Mouse (Mus musculus) MEL (cell line): ENCODE results near the gene Synpo2. TPM values are rescaled to one million over a fixed set of nuclear protein-coding genes. Genes with fewer than 3 reads are reported as not detected.

Source experiments
- DNase-seq: peaks from one replicate; pipeline ENCODE4 v3.0.0; 2011; ENCODE audit warnings: low read depth, low spot score
- H3K27ac ChIP-seq: 2 replicates; pipeline ENCODE4 v1.5.1; 2012; ENCODE audit warnings: low read depth, mild to moderate bottlenecking, control low read depth, low read length, moderate library complexity; ENCODE audit not compliant: control insufficient read depth
- H3K27me3 ChIP-seq, 2 experiments: fragments of 150-350 bp in 1 of 2; sonication (generic) in 1 of 2; 2 replicates each; pipeline ENCODE4 v1.6.1; 2012; ENCODE audit warnings: low read length in 2 of 2, mild to moderate bottlenecking in 2 of 2, improper control_type of control experiment in 1 of 2, moderate library complexity in 1 of 2; ENCODE audit not compliant: insufficient read depth in 2 of 2, control insufficient read depth in 1 of 2
- H3K36me3 ChIP-seq, 2 experiments: 2 replicates each; pipeline ENCODE4 v1.6.1; 2012 to 2014; ENCODE audit warnings: low read length in 2 of 2, improper control_type of control experiment in 1 of 2, inconsistent platforms in 1 of 2, mild to moderate bottlenecking in 1 of 2; ENCODE audit not compliant: insufficient read depth in 2 of 2, control insufficient read depth in 1 of 2
- H3K4me1 ChIP-seq, 2 experiments: fragments of 150-350 bp in 1 of 2; sonication (generic) in 1 of 2; 2 replicates each; pipeline ENCODE4 v1.6.1; 2012; ENCODE audit warnings: low read length in 2 of 2, improper control_type of control experiment in 1 of 2, mild to moderate bottlenecking in 1 of 2; ENCODE audit not compliant: insufficient read depth in 2 of 2, control insufficient read depth in 1 of 2
- H3K4me3 ChIP-seq, 2 experiments: fragments of 150-350 bp in 1 of 2; sonication (generic) in 1 of 2; 2 replicates each; pipeline ENCODE4 v1.5.1; 2012; ENCODE audit warnings: low read depth in 2 of 2, low read length in 2 of 2, mild to moderate bottlenecking in 2 of 2, moderate library complexity in 2 of 2, control low read depth in 1 of 2, improper control_type of control experiment in 1 of 2; ENCODE audit not compliant: control insufficient read depth in 1 of 2, insufficient read depth in 1 of 2
- H3K79me2 ChIP-seq: 2 replicates; pipeline ENCODE4 v1.6.1; 2012; ENCODE audit warnings: mild to moderate bottlenecking, low read length, moderate library complexity; ENCODE audit not compliant: control insufficient read depth, poor library complexity, insufficient read depth
- H3K9ac ChIP-seq: 2 replicates; pipeline ENCODE4 v1.6.1; 2012; ENCODE audit warnings: low read depth, mild to moderate bottlenecking, control low read depth, low read length, moderate library complexity; ENCODE audit not compliant: control insufficient read depth, poor library complexity, severe bottlenecking
- H3K9me3 ChIP-seq: fragments of 150-350 bp; sonication (generic); replicated peaks from 2 replicates; pipeline ENCODE4 v1.6.1; 2012; ENCODE audit warnings: mild to moderate bottlenecking, low read length, improper control_type of control experiment, moderate library complexity; ENCODE audit not compliant: insufficient read depth
- CHD1 ChIP-seq: IDR thresholded peaks from 2 replicates; pipeline ENCODE4 v1.6.1; 2012; ENCODE audit warnings: low read depth, mild to moderate bottlenecking, inconsistent platforms, low read length, improper control_type of control experiment
- CTCF ChIP-seq, 3 experiments: IDR thresholded peaks in 2 of 3; conservative IDR thresholded peaks in 1 of 3; 2 replicates each; pipeline ENCODE4 v1.5.1; 2011 to 2012; ENCODE audit warnings: low read length in 3 of 3, low read depth in 2 of 3, mild to moderate bottlenecking in 2 of 3, improper control_type of control experiment in 1 of 3, inconsistent platforms in 1 of 3, mixed read lengths in 1 of 3, moderate library complexity in 1 of 3; ENCODE audit not compliant: control insufficient read depth in 1 of 3, insufficient read depth in 1 of 3, poor library complexity in 1 of 3, severe bottlenecking in 1 of 3
- EP300 ChIP-seq, 2 experiments: IDR thresholded peaks; 2 replicates each; pipeline ENCODE4 v1.6.1; 2011; ENCODE audit warnings: improper control_type of control experiment in 2 of 2, low read length in 2 of 2, low read depth in 1 of 2, mild to moderate bottlenecking in 1 of 2
- GATA1 ChIP-seq: IDR thresholded peaks from 2 replicates; pipeline ENCODE4 v1.6.1; 2011; ENCODE audit warnings: low read depth, low read length, improper control_type of control experiment
- HCFC1 ChIP-seq: IDR thresholded peaks from 2 replicates; pipeline ENCODE4 v1.6.1; 2012; ENCODE audit warnings: low read depth, mild to moderate bottlenecking, inconsistent platforms, low read length, improper control_type of control experiment, moderate library complexity
- JUND ChIP-seq: IDR thresholded peaks from 2 replicates; pipeline ENCODE4 v1.6.1; 2011; ENCODE audit warnings: low read depth, mild to moderate bottlenecking, improper control_type of control experiment, low read length
- MAFK ChIP-seq: IDR thresholded peaks from 2 replicates; pipeline ENCODE4 v1.6.1; 2011; ENCODE audit warnings: low read depth, mild to moderate bottlenecking, low read length, improper control_type of control experiment, borderline replicate concordance
- MAZ ChIP-seq: IDR thresholded peaks from 2 replicates; pipeline ENCODE4 v1.6.1; 2012; ENCODE audit warnings: low read depth, mild to moderate bottlenecking, inconsistent platforms, low read length, improper control_type of control experiment
- MEF2A ChIP-seq: IDR thresholded peaks from 2 replicates; pipeline ENCODE4 v1.6.1; 2014; ENCODE audit warnings: low read depth, mild to moderate bottlenecking, inconsistent platforms, low read length, improper control_type of control experiment; ENCODE audit not compliant: poor library complexity, insufficient replicate concordance, severe bottlenecking; ENCODE audit errors: extremely low read depth
- MXI1 ChIP-seq: IDR thresholded peaks from 2 replicates; pipeline ENCODE4 v1.6.1; 2011; ENCODE audit warnings: mild to moderate bottlenecking, low read depth, low read length, improper control_type of control experiment
- NELFE ChIP-seq: IDR thresholded peaks from 2 replicates; pipeline ENCODE4 v1.6.1; 2011; ENCODE audit warnings: low read depth, low read length, improper control_type of control experiment
- POLR2AphosphoS2 ChIP-seq: IDR thresholded peaks from 2 replicates; pipeline ENCODE4 v1.6.1; 2011; ENCODE audit warnings: low read length, improper control_type of control experiment
- SIN3A ChIP-seq: IDR thresholded peaks from 2 replicates; pipeline ENCODE4 v1.6.1; 2012; ENCODE audit warnings: low read length, improper control_type of control experiment, inconsistent platforms
- SMC3 ChIP-seq: IDR thresholded peaks from 2 replicates; pipeline ENCODE4 v1.6.1; 2011; ENCODE audit warnings: low read depth, low read length, improper control_type of control experiment
- TAL1 ChIP-seq: IDR thresholded peaks from 2 replicates; pipeline ENCODE4 v1.6.1; 2012; ENCODE audit warnings: mild to moderate bottlenecking, inconsistent platforms, low read length, moderate library complexity, mixed read lengths
- TCF12 ChIP-seq: IDR thresholded peaks from 2 replicates; pipeline ENCODE4 v1.6.1; 2014; ENCODE audit warnings: low read depth, mild to moderate bottlenecking, inconsistent platforms, low read length, improper control_type of control experiment, moderate library complexity
- UBTF ChIP-seq: IDR thresholded peaks from 2 replicates; pipeline ENCODE4 v1.6.1; 2012; ENCODE audit warnings: low read depth, mild to moderate bottlenecking, inconsistent platforms, low read length, improper control_type of control experiment, moderate library complexity, borderline replicate concordance; ENCODE audit not compliant: insufficient read depth
- USF2 ChIP-seq, 2 experiments: IDR thresholded peaks; 2 replicates each; pipeline ENCODE4 v1.6.1; 2011 to 2012; ENCODE audit warnings: improper control_type of control experiment in 2 of 2, low read length in 2 of 2, borderline replicate concordance in 1 of 2, inconsistent platforms in 1 of 2, low read depth in 1 of 2, mild to moderate bottlenecking in 1 of 2; ENCODE audit not compliant: insufficient read depth in 1 of 2
- ZKSCAN1 ChIP-seq: IDR thresholded peaks from 2 replicates; pipeline ENCODE4 v1.6.1; 2012; ENCODE audit warnings: low read depth, mild to moderate bottlenecking, inconsistent platforms, low read length, improper control_type of control experiment, moderate library complexity
- ZNF384 ChIP-seq: IDR thresholded peaks from 2 replicates; pipeline ENCODE4 v1.6.1; 2012; ENCODE audit warnings: low read depth, mild to moderate bottlenecking, inconsistent platforms, low read length, improper control_type of control experiment
- polyA plus RNA-seq, 2 experiments: library from polyadenylated mRNA; stranded (reverse) in 1 of 2; unstranded in 1 of 2; fragments of >175 nt in 1 of 2; fragments of >200 nt in 1 of 2; gene quantifications; 2 replicates each; pipeline versions ENCODE4 v1.2.1 to v1.2.4; 2012; ENCODE audit warnings: low replicate concordance in 2 of 2, low read depth in 1 of 2; ENCODE audit not compliant: insufficient read length in 2 of 2, insufficient read depth in 1 of 2, missing spikeins in 1 of 2
- total RNA-seq: library from RNA; depleted of rRNA; stranded (reverse); fragments of 300-350 nt; gene quantifications from 2 replicates; pipeline ENCODE4 v1.2.3, GENCODE M21; 2012

The Synpo2 gene
- total and polyA plus RNA-seq, 3 experiments, result 0.04 TPM; not detected in 2

DNA sequence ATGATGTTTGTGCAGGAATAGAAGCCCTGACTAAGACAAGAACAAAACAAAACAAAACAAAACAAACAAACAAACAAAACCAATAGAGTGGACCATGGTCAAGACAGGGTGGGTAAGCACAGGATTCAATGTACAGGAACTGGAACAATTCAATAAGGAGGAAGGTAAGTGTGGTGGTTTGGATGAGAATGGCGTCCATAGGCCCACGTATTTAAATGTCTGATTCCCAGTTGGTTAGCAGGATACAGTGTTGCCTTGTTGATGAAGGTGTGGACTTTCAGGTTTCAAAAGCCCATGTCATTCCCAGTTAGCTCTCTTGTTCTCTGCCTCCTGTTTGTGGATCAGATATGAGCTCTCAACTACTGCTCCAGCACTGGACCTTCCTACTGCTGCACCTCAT, 140.8 kb downstream of the Synpo2 start:
- no peaks in the 10 kb centered on the region for H3K9me3 ChIP-seq
- no peak overlapping the region for H3K9ac ChIP-seq

DNA sequence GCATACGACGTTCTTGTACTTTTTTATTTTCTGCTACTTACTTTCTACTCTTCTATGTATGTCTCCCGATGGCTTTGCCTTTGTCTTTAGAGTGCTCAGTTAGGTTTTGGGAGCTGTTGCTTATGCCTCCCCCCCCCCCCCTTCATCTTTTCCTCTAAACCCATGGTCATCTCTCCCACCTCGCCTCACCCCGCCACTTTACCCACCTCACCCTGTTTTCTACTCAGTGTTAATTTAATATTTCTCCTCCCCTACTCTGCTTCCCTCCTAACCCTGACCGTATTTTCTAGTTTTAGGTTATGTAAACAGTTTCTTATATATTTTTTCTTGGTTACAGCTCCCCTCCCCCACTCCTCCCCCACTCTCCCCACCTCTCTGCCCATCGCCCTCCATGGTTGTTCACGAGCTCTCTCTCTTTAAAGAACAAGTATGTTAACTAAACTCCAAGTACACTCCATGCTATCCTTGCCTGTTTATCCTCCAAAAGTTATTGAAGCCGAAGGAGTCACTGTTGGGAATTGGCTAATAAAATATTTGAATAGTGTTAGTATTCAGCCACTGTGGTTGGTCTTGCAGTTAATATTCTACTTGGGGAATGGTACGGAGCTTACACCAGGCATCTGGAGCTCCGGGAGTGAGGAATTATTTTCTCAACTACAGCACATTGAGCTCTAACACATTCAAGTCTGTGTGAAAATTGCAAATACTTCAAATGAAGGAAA, 142.1 kb downstream of the Synpo2 start:
- Histone ChIP-seq H3K36me3 (peaks cover 0 to 3% of the 10 kb centered on the region in 2 experiments; a peak in 2 of 4 replicates), H3K4me1 (peaks cover 0 to 7% of the 10 kb centered on the region in 2 experiments; a peak in 2 of 4 replicates), H3K79me2 (no peaks in the 10 kb centered on the region), H3K27ac (no peak overlapping the region), H3K9ac (no peak overlapping the region), H3K27me3 (no peaks in the 10 kb centered on the region), H3K4me3 (no peak overlapping the region), H3K9me3 (no peaks in the 10 kb centered on the region)
- TF ChIP-seq ZNF384 (no peak), TCF12 (no peak)
- no peak for DNase-seq

More for the DNA sequence above, 140.8 kb downstream of the Synpo2 start:
- TF ChIP-seq SIN3A (no peak), MXI1 (no peak), EP300 (IDR thresholded peaks at IDR 0.05; ENCODE audit: low read depth in 1 of 2, low read length in 2 of 2) (no peak), UBTF (no peak), TAL1 (no peak), SMC3 (no peak), JUND (no peak), CTCF (IDR thresholded peaks at IDR 0.05 in 2 of 3, conservative IDR thresholded peaks at IDR 0.05 in 1 of 3; ENCODE audit: control insufficient read depth in 1 of 3, insufficient read depth in 1 of 3, low read depth in 2 of 3, low read length in 3 of 3, poor library complexity in 1 of 3, severe bottlenecking in 1 of 3) (no peak), MAZ (no peak), MAFK (no peak), GATA1 (no peak), MEF2A (no peak), CHD1 (no peak), ZKSCAN1 (no peak), USF2 (IDR thresholded peaks at IDR 0.05; ENCODE audit: borderline replicate concordance in 1 of 2, insufficient read depth in 1 of 2, low read depth in 1 of 2, low read length in 2 of 2) (no peak), HCFC1 (no peak), POLR2AphosphoS2 (no peak), NELFE (no peak)
- H3K4me3 ChIP-seq, result no peak overlapping the region
- H3K27me3 ChIP-seq, result no peaks in the 10 kb centered on the region; a peak in 1 of 4 replicates
- no peaks in the 10 kb centered on the region for H3K79me2 ChIP-seq
- peaks cover 0 to 3% of the 10 kb centered on the region in 2 experiments; a peak in 2 of 4 replicates for H3K36me3 ChIP-seq
- no peak overlapping the region for H3K27ac ChIP-seq
- DNase-seq, result no peak
- peaks cover 0 to 7% of the 10 kb centered on the region in 2 experiments; a peak in 2 of 4 replicates for H3K4me1 ChIP-seq
